Mouse (Mus musculus) hindbrain, embryonic 16.5 days (tissue): ENCODE measurements around the gene Gcnt3. TPM values are rescaled to one million over a fixed set of nuclear protein-coding genes. Genes with fewer than 3 reads are reported as not detected.

Experiments
- ATAC-seq: fragments of 200-750 bp; cut with Nextera tagmentation; 2 replicates; pipeline ENCODE4 v1.8.0; 2017; ENCODE audit warnings: moderate TSS enrichment, moderate library complexity
- H3K27ac ChIP-seq: fragments of 300-500 bp; sonication (generic); 2 replicates; pipeline ENCODE4 v1.5.1; 2014; ENCODE audit warnings: low read depth, mild to moderate bottlenecking, control low read depth, low read length, moderate library complexity
- H3K27me3 ChIP-seq: fragments of 300-500 bp; sonication (generic); replicated peaks from 2 replicates; pipeline ENCODE4 v1.6.1; 2014; ENCODE audit warnings: low read length; ENCODE audit not compliant: control insufficient read depth, insufficient read depth
- H3K36me3 ChIP-seq: fragments of 300-500 bp; sonication (generic); 2 replicates; pipeline ENCODE4 v1.6.1; 2014; ENCODE audit warnings: mild to moderate bottlenecking, low read length, moderate library complexity, mixed read lengths; ENCODE audit not compliant: control insufficient read depth, insufficient read depth
- H3K4me1 ChIP-seq: fragments of 300-500 bp; sonication (generic); 2 replicates; pipeline ENCODE4 v1.6.1; 2014; ENCODE audit warnings: low read depth, low read length; ENCODE audit not compliant: control insufficient read depth, insufficient read depth
- H3K4me2 ChIP-seq: fragments of 300-500 bp; sonication (generic); 2 replicates; pipeline ENCODE4 v1.6.1; 2014; ENCODE audit warnings: mild to moderate bottlenecking, low read length, control low read depth, moderate library complexity
- H3K4me3 ChIP-seq: fragments of 300-500 bp; sonication (generic); 2 replicates; pipeline ENCODE4 v1.5.1; 2014; ENCODE audit warnings: mild to moderate bottlenecking, low read length, control low read depth, moderate library complexity
- H3K9ac ChIP-seq: fragments of 300-500 bp; sonication (generic); 2 replicates; pipeline ENCODE4 v1.6.1; 2014; ENCODE audit warnings: low read depth, mild to moderate bottlenecking, control low read depth, low read length, moderate library complexity
- H3K9me3 ChIP-seq: fragments of 300-500 bp; sonication (generic); 2 replicates; pipeline ENCODE4 v1.6.1; 2014; ENCODE audit warnings: mild to moderate bottlenecking, low read length, moderate library complexity; ENCODE audit not compliant: control insufficient read depth
- WGBS: fragments of 180-500 bp; shearing (Covaris S2); extraction: QIAGEN DNeasy Blood & Tissue Kit; methylation state at CpG from one replicate; pipeline ENCODE4 v1.1.7; 2014; 5-methylcytosine and 5-hydroxymethylcytosine counted together
- polyA plus RNA-seq: library from polyadenylated mRNA; unstranded; fragments of >200 nt; fragmentation: Nextera tagmentation; extraction: Ambion mirVana; gene quantifications from 2 replicates; pipeline ENCODE4 v1.2.1, GENCODE M21; 2015

Gcnt3 gene
- polyA plus RNA-seq, 1 experiment from 2014 or later: not detected

- peak within 1 kb of the TSS; percentile 93 for H3K4me3 ChIP-seq
- peaks cover 14% of the 10 kb centered on the region for H3K4me1 ChIP-seq
- peak within 1 kb of the TSS; percentile 95 for H3K27ac ChIP-seq
- WGBS: under 1% methylated on average over 44 of the region's 57 CpGs
- ATAC-seq: peak; percentile 98
- peak within 1 kb of the TSS; percentile 94 for H3K9ac ChIP-seq
- no peaks in the 10 kb centered on the region for H3K9me3 ChIP-seq
- no peaks in the 10 kb centered on the region for H3K27me3 ChIP-seq
- H3K36me3 ChIP-seq: peaks cover 18% of the 10 kb centered on the region
- peak within 1 kb of the TSS; percentile 92 for H3K4me2 ChIP-seq
These were observed 25.4 kb downstream of the Gcnt3 start, which contains the start of gene Gtf2a2 for GRCm38 (mm10) chr9:70012408-70012901. Gene Gtf2a2 (plus strand): TSS chr9:70012550.

- H3K27me3 ChIP-seq: no peaks in the 10 kb centered on the region
These were observed 26.1 kb downstream of the Gcnt3 start for GRCm38 (mm10) chr9:70011537-70012407.

GRCm38 (mm10) chr9:70010781-70011473 lies 27.0 kb downstream of the Gcnt3 start:
- Histone ChIP-seq H3K27ac (no peak overlapping the region), H3K9ac (no peak overlapping the region), H3K9me3 (no peaks in the 10 kb centered on the region), H3K4me2 (no peak overlapping the region), H3K27me3 (no peaks in the 10 kb centered on the region), H3K4me3 (no peak overlapping the region), H3K36me3 (peaks cover 18% of the 10 kb centered on the region), H3K4me1 (peaks cover 14% of the 10 kb centered on the region)
- WGBS: 96% methylated on average over 5 of the region's 5 CpGs
- ATAC-seq: no peak

More at GRCm38 (mm10) chr9:70011537-70012407, 26.1 kb downstream of the Gcnt3 start:
- Histone ChIP-seq H3K27ac (peak overlapping the region; percentile 95), H3K9me3 (no peaks in the 10 kb centered on the region), H3K36me3 (peaks cover 18% of the 10 kb centered on the region), H3K9ac (peak overlapping the region; percentile 65), H3K4me3 (peak overlapping the region; percentile 93), H3K4me1 (peaks cover 14% of the 10 kb centered on the region), H3K4me2 (peak overlapping the region; percentile 67)
- ATAC-seq: peak; percentile 40
- 62% methylated on average over 14 of the region's 14 CpGs for WGBS

- WGBS: 92% methylated on average over 8 of the region's 8 CpGs
- peaks cover 18% of the 10 kb centered on the region for H3K36me3 ChIP-seq
These were observed 28.1 kb downstream of the Gcnt3 start for GRCm38 (mm10) chr9:70009754-70010304.

GRCm38 (mm10) chr9:70007506-70008248 lies 30.2 kb downstream of the Gcnt3 start:
- H3K36me3 ChIP-seq: peaks cover 29% of the 10 kb centered on the region
- 85% methylated on average over 14 of the region's 14 CpGs for WGBS
- no peaks in the 10 kb centered on the region for H3K27me3 ChIP-seq
- H3K27ac ChIP-seq: no peak overlapping the region
- no peaks in the 10 kb centered on the region for H3K9me3 ChIP-seq
- H3K9ac ChIP-seq: no peak overlapping the region
- H3K4me2 ChIP-seq: no peak overlapping the region
- peaks cover 2% of the 10 kb centered on the region for H3K4me1 ChIP-seq
- ATAC-seq: no peak
- no peak overlapping the region for H3K4me3 ChIP-seq

More at GRCm38 (mm10) chr9:70009754-70010304, 28.1 kb downstream of the Gcnt3 start:
- Histone ChIP-seq H3K9ac (no peak overlapping the region), H3K4me1 (peaks cover 14% of the 10 kb centered on the region), H3K4me3 (no peak overlapping the region), H3K27ac (no peak overlapping the region), H3K4me2 (no peak overlapping the region), H3K27me3 (no peaks in the 10 kb centered on the region), H3K9me3 (no peaks in the 10 kb centered on the region)
- no peak for ATAC-seq

GRCm38 (mm10) chr9:70006984-70007383 lies 30.9 kb downstream of the Gcnt3 start:
- H3K4me3 ChIP-seq: no peak overlapping the region
- H3K27ac ChIP-seq: no peak overlapping the region
- H3K36me3 ChIP-seq: peaks cover 33% of the 10 kb centered on the region
- no peak for ATAC-seq
- WGBS: 86% methylated on average over 5 of the region's 5 CpGs
- H3K27me3 ChIP-seq: no peaks in the 10 kb centered on the region
- H3K4me1 ChIP-seq: peaks cover 1% of the 10 kb centered on the region
- H3K4me2 ChIP-seq: no peak overlapping the region
- H3K9me3 ChIP-seq: no peaks in the 10 kb centered on the region
- no peak overlapping the region for H3K9ac ChIP-seq

- WGBS: 92% methylated on average over 10 of the region's 10 CpGs
- ATAC-seq: no peak
- Histone ChIP-seq H3K4me1 (no peaks in the 10 kb centered on the region), H3K27ac (no peak overlapping the region), H3K27me3 (no peaks in the 10 kb centered on the region), H3K9ac (no peak overlapping the region), H3K4me3 (no peak overlapping the region), H3K4me2 (no peak overlapping the region), H3K9me3 (no peaks in the 10 kb centered on the region), H3K36me3 (peaks cover 45% of the 10 kb centered on the region)
These were observed 34.4 kb downstream of the Gcnt3 start for GRCm38 (mm10) chr9:70003516-70003915.

GRCm38 (mm10) chr9:69999318-69999717 lies 38.6 kb downstream of the Gcnt3 start:
- Histone ChIP-seq H3K9me3 (no peaks in the 10 kb centered on the region), H3K27ac (no peak overlapping the region), H3K4me2 (no peak overlapping the region), H3K4me1 (no peaks in the 10 kb centered on the region), H3K27me3 (no peaks in the 10 kb centered on the region), H3K36me3 (peaks cover 47% of the 10 kb centered on the region), H3K4me3 (no peak overlapping the region), H3K9ac (no peak overlapping the region)
- WGBS: 83% methylated on average over 1 of the region's 1 CpGs
- no peak for ATAC-seq
